ENCODE assay signal across 8 mouse cellular contexts in the genomic region with DNA sequence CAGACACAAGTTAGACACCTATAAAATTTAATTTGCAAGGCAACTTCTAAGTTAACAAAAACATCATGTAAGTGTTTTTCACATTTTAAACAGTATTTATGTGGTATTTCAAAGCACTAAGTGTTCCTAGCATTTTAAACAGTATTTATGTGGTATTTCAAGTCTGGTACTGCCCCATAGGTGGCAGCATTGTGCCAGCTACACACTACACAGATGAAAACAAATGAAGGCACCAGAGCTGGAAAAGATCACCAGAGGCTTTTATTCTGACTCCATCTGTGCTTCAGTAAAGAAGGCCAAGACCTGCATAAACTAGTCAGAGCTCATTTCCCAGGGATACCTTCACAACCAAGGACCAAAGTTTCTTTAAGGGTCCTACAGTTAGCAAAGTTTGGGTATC. TPM values are rescaled to one million over a fixed set of nuclear protein-coding genes. Genes with fewer than 3 reads are reported as not detected.
A peak's percentile ranks its signal among the peaks of the same experiment; 100 is the strongest.
DNase-seq lines count a peak whose midpoint lies in the region; ATAC-seq and TF ChIP-seq lines count a peak whose summit lies in the region.

No protein-coding gene starts in this region.

- H3K4me1 ChIP-seq in embryonic facial prominence, embryonic 10.5 days = peaks cover 10% of the 10 kb centered on the region
- H3K4me1 ChIP-seq in heart, embryonic 13.5 days = peaks cover 25% of the 10 kb centered on the region
- H3K4me1 ChIP-seq in kidney, embryonic 14.5 days (ENCODE audit: control insufficient read depth, insufficient read depth, low read length) = no peaks in the 10 kb centered on the region
- H3K4me1 ChIP-seq in limb, embryonic 13.5 days = 0 out of 2 replicates have a peak, but pooled peaks cover 4% of the 10 kb centered on the region
- H3K4me1 ChIP-seq in midbrain, postnatal 0 days (ENCODE audit: insufficient read depth, low read length) = no peaks in the 10 kb centered on the region
- H3K4me1 ChIP-seq in stomach, embryonic 14.5 days (ENCODE audit: control insufficient read depth, insufficient read depth, low read length) = no peaks in the 10 kb centered on the region

- H3K4me3 ChIP-seq in embryonic facial prominence, embryonic 10.5 days = no peak overlapping the region
- no peak overlapping the region for H3K4me3 ChIP-seq in heart, embryonic 13.5 days
- no peak overlapping the region for H3K4me3 ChIP-seq in kidney, embryonic 14.5 days (ENCODE audit: low read length)
- H3K4me3 ChIP-seq in limb, embryonic 13.5 days = no peak overlapping the region
- no peak overlapping the region for H3K4me3 ChIP-seq in midbrain, postnatal 0 days (ENCODE audit: low read depth, low read length)
- H3K4me3 ChIP-seq in stomach, embryonic 14.5 days (ENCODE audit: low read depth, low read length) = no peak overlapping the region

- TF ChIP-seq CTCF in midbrain, postnatal 0 days (IDR thresholded peaks at IDR 0.05) = peak; percentile 91

- H3K36me3 ChIP-seq in embryonic facial prominence, embryonic 10.5 days (replicated peaks) = no peaks in the 10 kb centered on the region
- H3K36me3 ChIP-seq in heart, embryonic 13.5 days = peaks cover 4% of the 10 kb centered on the region; the same call in 1 of the 2 replicates
- H3K36me3 ChIP-seq in kidney, embryonic 14.5 days (ENCODE audit: control insufficient read depth, insufficient read depth, low read length) = no peaks in the 10 kb centered on the region
- no peaks in the 10 kb centered on the region for H3K36me3 ChIP-seq in limb, embryonic 13.5 days
- H3K36me3 ChIP-seq in midbrain, postnatal 0 days (ENCODE audit: insufficient read depth, low read length) = no peaks in the 10 kb centered on the region
- H3K36me3 ChIP-seq in stomach, embryonic 14.5 days (ENCODE audit: control insufficient read depth, insufficient read depth, low read length) = no peaks in the 10 kb centered on the region; the same call in 1 of the 2 replicates

- peak; percentile 42 to 59 for DNase-seq in CD8-positive naive resting alpha-beta T cell, adult 2 months (ENCODE audit: low read depth in 2 of 2, low spot score in 2 of 2)
- DNase-seq in adrenal gland, postnatal 14 days = peak; percentile 74
- DNase-seq in embryonic facial prominence, embryonic 10.5 days (ENCODE audit: low spot score) = peak; percentile 53
- peak; percentile 86 for DNase-seq in midbrain, postnatal 0 days (ENCODE audit: low spot score)

- H3K27ac ChIP-seq in embryonic facial prominence, embryonic 10.5 days (replicated peaks) = no peak overlapping the region
- peak overlapping the region; percentile 44; the same call in 1 of the 2 replicates for H3K27ac ChIP-seq in heart, embryonic 13.5 days (replicated peaks)
- no peak overlapping the region for H3K27ac ChIP-seq in kidney, embryonic 14.5 days (ENCODE audit: low read depth, low read length)
- no peak overlapping the region for H3K27ac ChIP-seq in limb, embryonic 13.5 days
- H3K27ac ChIP-seq in midbrain, postnatal 0 days (ENCODE audit: low read depth, low read length) = no peak overlapping the region
- H3K27ac ChIP-seq in stomach, embryonic 14.5 days (ENCODE audit: low read length) = no peak overlapping the region

- H3K4me2 ChIP-seq in heart, embryonic 13.5 days = no peak overlapping the region
- H3K4me2 ChIP-seq in kidney, embryonic 14.5 days (replicated peaks; ENCODE audit: low read depth, low read length) = no peak overlapping the region
- no peak overlapping the region for H3K4me2 ChIP-seq in limb, embryonic 13.5 days (replicated peaks)
- H3K4me2 ChIP-seq in midbrain, postnatal 0 days (ENCODE audit: low read depth, low read length, poor library complexity, severe bottlenecking) = no peak overlapping the region
- no peak overlapping the region for H3K4me2 ChIP-seq in stomach, embryonic 14.5 days (replicated peaks; ENCODE audit: low read depth, low read length)

- no peak for ATAC-seq in heart, embryonic 13.5 days (ENCODE audit: extremely low read depth, insufficient number of reproducible peaks, low FRiP score, low TSS enrichment)
- peak; percentile 83 for ATAC-seq in kidney, embryonic 14.5 days (ENCODE audit: low FRiP score, low TSS enrichment)
- peak; percentile 67; the same call in 1 of the 2 replicates for ATAC-seq in limb, embryonic 13.5 days (ENCODE audit: low FRiP score, low read depth)
- ATAC-seq in midbrain, postnatal 0 days (ENCODE audit: low FRiP score) = peak; percentile 75; the same call in 1 of the 2 replicates
- peak; percentile 67; the same call in 1 of the 2 replicates for ATAC-seq in stomach, embryonic 14.5 days (ENCODE audit: insufficient number of reproducible peaks, insufficient read depth, low FRiP score, low read depth)

- H3K27me3 ChIP-seq in embryonic facial prominence, embryonic 10.5 days (replicated peaks; ENCODE audit: low read depth, poor library complexity, severe bottlenecking) = no peaks in the 10 kb centered on the region
- no peaks in the 10 kb centered on the region for H3K27me3 ChIP-seq in heart, embryonic 13.5 days (replicated peaks)
- no peaks in the 10 kb centered on the region for H3K27me3 ChIP-seq in kidney, embryonic 14.5 days (ENCODE audit: control insufficient read depth, insufficient read depth, low read length)
- H3K27me3 ChIP-seq in limb, embryonic 13.5 days = no peaks in the 10 kb centered on the region
- H3K27me3 ChIP-seq in midbrain, postnatal 0 days (ENCODE audit: insufficient read depth, low read length) = no peaks in the 10 kb centered on the region
- H3K27me3 ChIP-seq in stomach, embryonic 14.5 days (ENCODE audit: control insufficient read depth, insufficient read depth, low read length) = no peaks in the 10 kb centered on the region

- H3K9me3 ChIP-seq in embryonic facial prominence, embryonic 10.5 days = no peaks in the 10 kb centered on the region
- H3K9me3 ChIP-seq in heart, embryonic 13.5 days = no peaks in the 10 kb centered on the region
- H3K9me3 ChIP-seq in kidney, embryonic 14.5 days (ENCODE audit: control insufficient read depth, low read length) = no peaks in the 10 kb centered on the region
- no peaks in the 10 kb centered on the region for H3K9me3 ChIP-seq in limb, embryonic 13.5 days
- no peaks in the 10 kb centered on the region for H3K9me3 ChIP-seq in midbrain, postnatal 0 days (ENCODE audit: low read length)
- no peaks in the 10 kb centered on the region for H3K9me3 ChIP-seq in stomach, embryonic 14.5 days (ENCODE audit: control insufficient read depth, low read depth, low read length)

- H3K9ac ChIP-seq in heart, embryonic 13.5 days = no peak overlapping the region
- no peak overlapping the region for H3K9ac ChIP-seq in kidney, embryonic 14.5 days (ENCODE audit: low read depth, low read length)
- no peak overlapping the region for H3K9ac ChIP-seq in limb, embryonic 13.5 days
- H3K9ac ChIP-seq in midbrain, postnatal 0 days (replicated peaks; ENCODE audit: low read length, poor library complexity, severe bottlenecking) = no peak overlapping the region
- no peak overlapping the region for H3K9ac ChIP-seq in stomach, embryonic 14.5 days (replicated peaks; ENCODE audit: low read depth, low read length)

RNA-seq across cellular contexts. Expression of a gene that starts 7.6 kb away (rescaled TPM):
- total RNA-seq in adrenal gland, postnatal 14 days (2021) = 48.9 and 49.1 TPM in 2 replicates
- polyA plus RNA-seq in embryonic facial prominence, embryonic 10.5 days (2016; fragmentation: Nextera tagmentation; extraction: Ambion mirVana) = 38.9 and 45.5 TPM in 2 replicates
- 212 and 241 TPM in 2 replicates for polyA plus RNA-seq in heart, embryonic 13.5 days (2015; fragmentation: Nextera tagmentation; extraction: Ambion mirVana)
- polyA plus RNA-seq in kidney, embryonic 14.5 days (2014; fragmentation: Nextera tagmentation; extraction: Ambion mirVana) = 52.1 and 59.0 TPM in 2 replicates
- 58.7 and 64.9 TPM in 2 replicates for polyA plus RNA-seq in limb, embryonic 13.5 days (2015; fragmentation: Nextera tagmentation; extraction: Ambion mirVana)
- 51.2 and 66.4 TPM in 2 replicates for total RNA-seq in midbrain, postnatal 0 days (2014; rRNA removed)
- 81.5 and 83.4 TPM in 2 replicates for polyA plus RNA-seq in midbrain, postnatal 0 days (2015; fragmentation: Nextera tagmentation; extraction: Ambion mirVana)
- 127 and 131 TPM in 2 replicates for polyA plus RNA-seq in stomach, embryonic 14.5 days (2014; fragmentation: Nextera tagmentation; extraction: Ambion mirVana)

RNA-seq across cellular contexts. Expression of a gene that starts 25.5 kb away (rescaled TPM):
- total RNA-seq in adrenal gland, postnatal 14 days (2021) = 47.2 and 47.5 TPM in 2 replicates
- polyA plus RNA-seq in embryonic facial prominence, embryonic 10.5 days (2016; fragmentation: Nextera tagmentation; extraction: Ambion mirVana) = 78.2 and 86.8 TPM in 2 replicates
- polyA plus RNA-seq in heart, embryonic 13.5 days (2015; fragmentation: Nextera tagmentation; extraction: Ambion mirVana) = 49.4 and 54.1 TPM in 2 replicates
- 61.4 and 64.7 TPM in 2 replicates for polyA plus RNA-seq in kidney, embryonic 14.5 days (2014; fragmentation: Nextera tagmentation; extraction: Ambion mirVana)
- 77.7 and 82.2 TPM in 2 replicates for polyA plus RNA-seq in limb, embryonic 13.5 days (2015; fragmentation: Nextera tagmentation; extraction: Ambion mirVana)
- 93.8 and 106 TPM in 2 replicates for total RNA-seq in midbrain, postnatal 0 days (2014; rRNA removed)
- 104 and 105 TPM in 2 replicates for polyA plus RNA-seq in midbrain, postnatal 0 days (2015; fragmentation: Nextera tagmentation; extraction: Ambion mirVana)
- polyA plus RNA-seq in stomach, embryonic 14.5 days (2014; fragmentation: Nextera tagmentation; extraction: Ambion mirVana) = 92.1 and 95.9 TPM in 2 replicates
